Mouse (Mus musculus) macrophage (primary cell): Measurements from ENCODE around the gene Slc7a10. TPM values are rescaled to one million over a fixed set of nuclear protein-coding genes. Genes with fewer than 3 reads are reported as not detected.

Source experiments
- H3K27ac ChIP-seq: fragments of 350-480 bp; formaldehyde crosslinking; 2 replicates; pipeline ENCODE4 v1.9.0; 2021
- H3K36me3 ChIP-seq: fragments of 350-480 bp; formaldehyde crosslinking; 2 replicates; pipeline ENCODE4 v1.9.0; 2021; ENCODE audit errors: inconsistent target
- H3K4me3 ChIP-seq: fragments of 350-480 bp; formaldehyde crosslinking; 2 replicates; pipeline ENCODE4 v1.9.0; 2021; ENCODE audit errors: inconsistent target
- H3K79me2 ChIP-seq: fragments of 350-480 bp; formaldehyde crosslinking; 2 replicates; pipeline ENCODE4 v1.9.0; 2021; ENCODE audit errors: inconsistent target
- WGBS: methylation state at CpG from one replicate; pipeline ENCODE4 v1.1.7; 2026; ENCODE audit warnings: inconsistent platforms; ENCODE audit not compliant: missing documents; 5-methylcytosine and 5-hydroxymethylcytosine counted together
- polyA plus RNA-seq: library from polyadenylated mRNA; stranded (reverse); fragments of 250-400 nt; gene quantifications from 3 replicates; pipeline ENCODE4 v1.2.4, GENCODE M21; 2018; ENCODE audit warnings: inconsistent platforms
- total RNA-seq, 78 experiments: library from RNA; depleted of rRNA; stranded (reverse); fragments of 250-400 nt; gene quantifications; 1 replicate in 9 of 78; 2 replicates in 24 of 78; 3 replicates in 43 of 78; 4 replicates in 2 of 78; pipeline ENCODE4 v1.2.4; 2018; ENCODE audit warnings: inconsistent platforms in 56 of 78

Slc7a10 gene
- not detected for total RNA-seq (2018; cell fraction: chromatin; rRNA removed)
- not detected for total RNA-seq (2018; cell fraction: cytosol; rRNA removed)
- total RNA-seq (2018; cell fraction: nucleus; rRNA removed) = not detected
- polyA plus RNA-seq = not detected in 3 replicates

- H3K27ac ChIP-seq = no peak within 1 kb of the TSS
- no peaks in the 10 kb centered on the region for H3K79me2 ChIP-seq
- H3K4me3 ChIP-seq = no peak within 1 kb of the TSS
- 3% methylated on average over 42 of the region's 43 CpGs for WGBS
- H3K36me3 ChIP-seq = no peaks in the 10 kb centered on the region
These were observed at the start of gene Slc7a10 for GRCm38 (mm10) chr7:35185889-35186569. Gene Slc7a10, plus strand, starts transcription at chr7:35186385.

- 89% methylated on average over 1 of the region's 1 CpGs for WGBS
- H3K36me3 ChIP-seq = no peaks in the 10 kb centered on the region
- H3K79me2 ChIP-seq = no peaks in the 10 kb centered on the region
- H3K27ac ChIP-seq = no peak overlapping the region
- no peak overlapping the region for H3K4me3 ChIP-seq
These were observed 48.7 kb upstream of the Slc7a10 start for GRCm38 (mm10) chr7:35137524-35137923.

GRCm38 (mm10) chr7:35138481-35138880 is 47.7 kb upstream of the Slc7a10 start:
- no peak overlapping the region for H3K27ac ChIP-seq
- 76% methylated on average over 4 of the region's 4 CpGs for WGBS
- H3K36me3 ChIP-seq = no peaks in the 10 kb centered on the region

GRCm38 (mm10) chr7:35139880-35140279 is 46.3 kb upstream of the Slc7a10 start:
- 33% methylated on average over 5 of the region's 5 CpGs for WGBS
- 0 out of 2 replicates have a peak overlapping the region, but pooled peaks have one; percentile 1 for H3K27ac ChIP-seq
- no peak overlapping the region for H3K4me3 ChIP-seq
- H3K79me2 ChIP-seq = no peaks in the 10 kb centered on the region
- no peaks in the 10 kb centered on the region for H3K36me3 ChIP-seq

More at GRCm38 (mm10) chr7:35138481-35138880, 47.7 kb upstream of the Slc7a10 start:
- Histone ChIP-seq H3K4me3 (no peak overlapping the region), H3K79me2 (no peaks in the 10 kb centered on the region)

- Histone ChIP-seq H3K79me2 (no peaks in the 10 kb centered on the region), H3K4me3 (no peak overlapping the region), H3K27ac (no peak overlapping the region), H3K36me3 (no peaks in the 10 kb centered on the region)
- 92% methylated on average over 5 of the region's 5 CpGs for WGBS
These were observed 44.7 kb upstream of the Slc7a10 start for GRCm38 (mm10) chr7:35141519-35141918.

GRCm38 (mm10) chr7:35142522-35142921 is 43.7 kb upstream of the Slc7a10 start:
- Histone ChIP-seq H3K4me3 (no peak overlapping the region), H3K36me3 (no peaks in the 10 kb centered on the region), H3K79me2 (no peaks in the 10 kb centered on the region), H3K27ac (no peak overlapping the region)
- 97% methylated on average over 8 of the region's 8 CpGs for WGBS

- no peaks in the 10 kb centered on the region for H3K79me2 ChIP-seq
- H3K27ac ChIP-seq = no peak overlapping the region
- 68% methylated on average over 6 of the region's 6 CpGs for WGBS
- no peak overlapping the region for H3K4me3 ChIP-seq
- no peaks in the 10 kb centered on the region for H3K36me3 ChIP-seq
These were observed 42.1 kb upstream of the Slc7a10 start for GRCm38 (mm10) chr7:35143864-35144618.

GRCm38 (mm10) chr7:35145068-35145467 is 41.1 kb upstream of the Slc7a10 start:
- H3K27ac ChIP-seq = no peak overlapping the region
- no peak overlapping the region for H3K4me3 ChIP-seq
- WGBS = 51% methylated on average over 9 of the region's 9 CpGs
- H3K36me3 ChIP-seq = no peaks in the 10 kb centered on the region
- no peaks in the 10 kb centered on the region for H3K79me2 ChIP-seq

GRCm38 (mm10) chr7:35146269-35146668 is 39.9 kb upstream of the Slc7a10 start:
- no peak overlapping the region for H3K4me3 ChIP-seq
- no peaks in the 10 kb centered on the region for H3K79me2 ChIP-seq
- no peak overlapping the region for H3K27ac ChIP-seq
- WGBS = 88% methylated on average over 10 of the region's 10 CpGs
- H3K36me3 ChIP-seq = no peaks in the 10 kb centered on the region

- no peaks in the 10 kb centered on the region for H3K79me2 ChIP-seq
- H3K27ac ChIP-seq = no peak overlapping the region
- 86% methylated on average over 15 of the region's 15 CpGs for whole genome bisulfite sequencing
- no peak overlapping the region for H3K4me3 ChIP-seq
- no peaks in the 10 kb centered on the region for H3K36me3 ChIP-seq
These were observed 36.4 kb upstream of the Slc7a10 start for GRCm38 (mm10) chr7:35149616-35150433.

GRCm38 (mm10) chr7:35150860-35151259 is 35.3 kb upstream of the Slc7a10 start:
- peak overlapping the region; percentile 15; the same call in 1 of the 2 replicates for H3K27ac ChIP-seq
- H3K79me2 ChIP-seq = no peaks in the 10 kb centered on the region
- no peaks in the 10 kb centered on the region for H3K36me3 ChIP-seq
- 17% methylated on average over 5 of the region's 5 CpGs for WGBS
- no peak overlapping the region for H3K4me3 ChIP-seq

- no peaks in the 10 kb centered on the region for H3K79me2 ChIP-seq
- WGBS = 33% methylated on average over 12 of the region's 12 CpGs
These were observed 31.7 kb upstream of the Slc7a10 start for GRCm38 (mm10) chr7:35154449-35154848.

GRCm38 (mm10) chr7:35156561-35157477 is 29.4 kb upstream of the Slc7a10 start:
- no peaks in the 10 kb centered on the region for H3K79me2 ChIP-seq
- H3K4me3 ChIP-seq = no peak overlapping the region
- H3K27ac ChIP-seq = peak overlapping the region; percentile 55
- WGBS = 26% methylated on average over 15 of the region's 16 CpGs
- no peaks in the 10 kb centered on the region for H3K36me3 ChIP-seq

More at GRCm38 (mm10) chr7:35154449-35154848, 31.7 kb upstream of the Slc7a10 start:
- Histone ChIP-seq H3K27ac (no peak overlapping the region), H3K4me3 (no peak overlapping the region), H3K36me3 (no peaks in the 10 kb centered on the region)
